Mouse (Mus musculus) left cerebral cortex, adult 2 months (tissue): ENCODE measurements around the gene BC052040. TPM values are rescaled to one million over a fixed set of nuclear protein-coding genes. Genes with fewer than 3 reads are reported as not detected.

Experiments used
- DNase-seq, 2 experiments: peaks; one replicate each; pipeline ENCODE4 v3.0.0; 2021 to 2022; ENCODE audit warnings: low spot score in 2 of 2, mixed read lengths in 1 of 2; ENCODE audit errors: extremely low spot score in 1 of 2
- H3K27ac ChIP-seq: fragments of 200-600 bp; 2 replicates; pipeline ENCODE4 v1.8.1; 2022
- H3K4me3 ChIP-seq: fragments of 200-600 bp; 2 replicates; pipeline ENCODE4 v1.8.1; 2022
- CTCF ChIP-seq: fragments of 200-600 bp; IDR thresholded peaks from 2 replicates; pipeline ENCODE4 v1.8.1; 2022; ENCODE audit warnings: antibody characterized with exemption, mild to moderate bottlenecking, moderate library complexity
- intact Hi-C: fragments of 180-260 bp; cut with DNase I; formaldehyde crosslinking; loops from one replicate; pipeline ENCODE4 v1.15.1; 2025
- total RNA-seq, 2 experiments: library from RNA; stranded (reverse); gene quantifications; 2 replicates each; pipeline ENCODE4 v1.2.3; 2021

BC052040 gene
- total RNA-seq, 2 experiments from 2014 or later = 6.1 to 8.1 TPM

GRCm38 (mm10) chr2:115673054-115673660 lies 91.6 kb downstream of the BC052040 start:
- no peak for DNase-seq
- intact Hi-C loops = no loop called here

GRCm38 (mm10) chr2:115678786-115679185 lies 97.3 kb downstream of the BC052040 start:
- Histone ChIP-seq H3K27ac (no peak overlapping the region), H3K4me3 (no peak overlapping the region)
- DNase-seq = no peak
- no peak for TF ChIP-seq CTCF
- intact Hi-C loops = no loop called here

More at GRCm38 (mm10) chr2:115673054-115673660, 91.6 kb downstream of the BC052040 start:
- no peak for TF ChIP-seq CTCF
- Histone ChIP-seq H3K27ac (no peak overlapping the region), H3K4me3 (no peak overlapping the region)

GRCm38 (mm10) chr2:115685250-115685649 lies 103.7 kb downstream of the BC052040 start:
- no peak for TF ChIP-seq CTCF
- Histone ChIP-seq H3K4me3 (no peak overlapping the region), H3K27ac (no peak overlapping the region)
- intact Hi-C loops = no loop called here
- DNase-seq = no peak

GRCm38 (mm10) chr2:115687612-115688011 lies 106.1 kb downstream of the BC052040 start:
- no peak for DNase-seq
- Histone ChIP-seq H3K27ac (no peak overlapping the region), H3K4me3 (no peak overlapping the region)
- intact Hi-C loops = no loop called here
- TF ChIP-seq CTCF = no peak

- Histone ChIP-seq H3K4me3 (no peak overlapping the region), H3K27ac (no peak overlapping the region)
- TF ChIP-seq CTCF = no peak
- intact Hi-C loops = no loop called here
- DNase-seq = peak; percentile 28 to 51
Observed at GRCm38 (mm10) chr2:115688282-115688681, 106.8 kb downstream of the BC052040 start.

GRCm38 (mm10) chr2:115693841-115694240 lies 112.3 kb downstream of the BC052040 start:
- no peak overlapping the region for H3K4me3 ChIP-seq
- H3K27ac ChIP-seq = no peak overlapping the region
- DNase-seq = no peak

GRCm38 (mm10) chr2:115694386-115694785 lies 112.9 kb downstream of the BC052040 start:
- H3K27ac ChIP-seq = no peak overlapping the region
- no peak overlapping the region for H3K4me3 ChIP-seq
- no peak for DNase-seq
- intact Hi-C loops = no loop called here
- no peak for TF ChIP-seq CTCF

More at GRCm38 (mm10) chr2:115693841-115694240, 112.3 kb downstream of the BC052040 start:
- intact Hi-C loops = no loop called here
- no peak for TF ChIP-seq CTCF

- no peak overlapping the region for H3K4me3 ChIP-seq
Observed at GRCm38 (mm10) chr2:115699032-115699431, 117.5 kb downstream of the BC052040 start.

GRCm38 (mm10) chr2:115702610-115703009 lies 121.1 kb downstream of the BC052040 start:
- intact Hi-C loops = no loop called here

More at GRCm38 (mm10) chr2:115699032-115699431, 117.5 kb downstream of the BC052040 start:
- H3K27ac ChIP-seq = no peak overlapping the region
- no peak for TF ChIP-seq CTCF
- intact Hi-C loops = no loop called here
- DNase-seq = no peak

GRCm38 (mm10) chr2:115717535-115717934 lies 136.0 kb downstream of the BC052040 start:
- intact Hi-C loops = no loop called here
- H3K27ac ChIP-seq = no peak overlapping the region
- DNase-seq = no peak
- no peak overlapping the region for H3K4me3 ChIP-seq
- no peak for TF ChIP-seq CTCF

More at GRCm38 (mm10) chr2:115702610-115703009, 121.1 kb downstream of the BC052040 start:
- TF ChIP-seq CTCF = no peak
- H3K4me3 ChIP-seq = no peak overlapping the region
- no peak for DNase-seq
- H3K27ac ChIP-seq = no peak overlapping the region

- intact Hi-C loops = no loop called here
- DNase-seq = no peak
- no peak for TF ChIP-seq CTCF
- H3K4me3 ChIP-seq = no peak overlapping the region
- no peak overlapping the region for H3K27ac ChIP-seq
Observed at GRCm38 (mm10) chr2:115717980-115718379, 136.5 kb downstream of the BC052040 start.

- DNase-seq = no peak
- intact Hi-C loops = no loop called here
- no peak overlapping the region for H3K4me3 ChIP-seq
- H3K27ac ChIP-seq = no peak overlapping the region
- TF ChIP-seq CTCF = no peak
Observed at GRCm38 (mm10) chr2:115723452-115723851, 141.9 kb downstream of the BC052040 start.

- no peak overlapping the region for H3K27ac ChIP-seq
- H3K4me3 ChIP-seq = no peak overlapping the region
- intact Hi-C loops = no loop called here
- DNase-seq = no peak
- no peak for TF ChIP-seq CTCF
Observed at GRCm38 (mm10) chr2:115724216-115724615, 142.7 kb downstream of the BC052040 start.
